10 mouse cellular contexts compared by ENCODE assay signal in the genomic region with DNA sequence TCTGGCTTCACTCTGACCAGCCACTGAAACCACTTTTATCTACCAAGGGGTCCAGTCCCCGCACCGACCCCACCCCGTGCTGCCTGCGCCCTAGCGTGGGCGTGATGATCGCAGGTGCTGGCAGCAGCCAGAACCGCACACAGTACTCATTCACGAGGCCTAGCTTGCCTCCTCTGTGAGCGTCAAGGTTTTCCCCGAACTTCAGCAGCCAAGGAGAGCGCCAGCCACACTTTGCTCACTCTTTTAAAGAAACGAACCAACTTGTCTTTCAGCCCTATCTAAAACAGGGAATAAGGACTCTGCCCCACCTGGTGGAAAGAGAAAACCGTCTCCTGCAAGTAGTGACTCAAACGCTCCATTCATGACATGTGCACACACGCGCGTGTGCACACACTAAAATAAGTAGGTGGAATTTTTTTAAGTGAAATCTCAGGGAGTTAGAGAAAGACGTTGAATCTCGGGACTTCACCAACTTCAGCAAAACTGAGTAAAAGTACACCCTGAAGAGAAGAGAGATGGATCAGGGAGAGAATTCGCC. TPM values are rescaled to one million over a fixed set of nuclear protein-coding genes. Genes with fewer than 3 reads are reported as not detected.
DNase-seq lines count a peak whose midpoint lies in the region; ATAC-seq and TF ChIP-seq lines count a peak whose summit lies in the region.
"Had no signal": no experiment of that assay in that cellular context is flagged by ENCODE, and none has a peak within 500 bp of the region (broad histone marks: within the 10 kb centered on the region; RNA-seq: fewer than 3 reads in every experiment).

No protein-coding gene starts in this region.

- no peaks in the 10 kb centered on the region for H3K36me3 ChIP-seq in kidney, embryonic 16.5 days (ENCODE audit: insufficient read depth, low read length)
- no peaks in the 10 kb centered on the region for H3K36me3 ChIP-seq in E14TG2a.4 (ENCODE audit: insufficient read depth, low read length)
- no peaks in the 10 kb centered on the region for H3K36me3 ChIP-seq in embryonic facial prominence, embryonic 14.5 days (ENCODE audit: control insufficient read depth, insufficient read depth, low read length)
- no peaks in the 10 kb centered on the region for H3K36me3 ChIP-seq in limb, embryonic 14.5 days (ENCODE audit: control insufficient read depth, insufficient read depth, low read length)

- 37% methylated on average over 21 of the region's 21 CpGs for WGBS in kidney, embryonic 16.5 days
- 30% methylated on average over 21 of the region's 21 CpGs for WGBS in embryonic facial prominence, embryonic 14.5 days
- 28% methylated on average over 21 of the region's 21 CpGs for whole genome bisulfite sequencing in limb, embryonic 14.5 days

- no peak overlapping the region for H3K27ac ChIP-seq in kidney, embryonic 16.5 days (ENCODE audit: low read length)
- H3K27ac ChIP-seq in embryonic facial prominence, embryonic 14.5 days (replicated peaks; ENCODE audit: low read depth, low read length) = no peak overlapping the region
- H3K27ac ChIP-seq in limb, embryonic 14.5 days (replicated peaks; ENCODE audit: low read depth, low read length) = no peak overlapping the region

- ATAC-seq in kidney, embryonic 16.5 days (ENCODE audit: low FRiP score, low TSS enrichment) = no peak
- no peak for ATAC-seq in embryonic facial prominence, embryonic 14.5 days (ENCODE audit: low read depth)
- ATAC-seq in limb, embryonic 14.5 days (ENCODE audit: low FRiP score, low read depth) = no peak
- ATAC-seq in erythroid progenitor cell, adult 5-6 weeks (replicated peaks; ENCODE audit: low FRiP score, poor library complexity, severe bottlenecking) = no peak
- ATAC-seq: Patski had no signal

- no peaks in the 10 kb centered on the region for H3K9me3 ChIP-seq in kidney, embryonic 16.5 days (ENCODE audit: low read length)
- H3K9me3 ChIP-seq in E14TG2a.4 (ENCODE audit: low read length) = no peaks in the 10 kb centered on the region
- no peaks in the 10 kb centered on the region for H3K9me3 ChIP-seq in embryonic facial prominence, embryonic 14.5 days (ENCODE audit: control insufficient read depth, low read length)
- no peaks in the 10 kb centered on the region for H3K9me3 ChIP-seq in limb, embryonic 14.5 days (ENCODE audit: control insufficient read depth, low read length)

- H3K4me1 ChIP-seq in kidney, embryonic 16.5 days (ENCODE audit: insufficient read depth, low read length) = peaks cover 40% of the 10 kb centered on the region
- H3K4me1 ChIP-seq in E14TG2a.4 (replicated peaks; ENCODE audit: low read depth, low read length) = peaks cover 44% of the 10 kb centered on the region
- peaks cover 7% of the 10 kb centered on the region; the same call in 1 of the 2 replicates for H3K4me1 ChIP-seq in embryonic facial prominence, embryonic 14.5 days (ENCODE audit: control insufficient read depth, insufficient read depth, low read length)
- H3K4me1 ChIP-seq in limb, embryonic 14.5 days (ENCODE audit: control insufficient read depth, insufficient read depth, low read length) = 0 out of 2 replicates have a peak, but pooled peaks cover 3% of the 10 kb centered on the region

- peaks cover 10% of the 10 kb centered on the region; the same call in 1 of the 2 replicates for H3K27me3 ChIP-seq in kidney, embryonic 16.5 days (ENCODE audit: insufficient read depth, low read length)
- H3K27me3 ChIP-seq in E14TG2a.4 (ENCODE audit: insufficient read depth, low read length) = peaks cover 52% of the 10 kb centered on the region
- peaks cover 38% of the 10 kb centered on the region for H3K27me3 ChIP-seq in embryonic facial prominence, embryonic 14.5 days (replicated peaks; ENCODE audit: control insufficient read depth, insufficient read depth, low read length)
- peaks cover 41% of the 10 kb centered on the region for H3K27me3 ChIP-seq in limb, embryonic 14.5 days (ENCODE audit: control insufficient read depth, insufficient read depth, low read length)

- no peak overlapping the region for H3K4me3 ChIP-seq in kidney, embryonic 16.5 days (ENCODE audit: low read length)
- H3K4me3 ChIP-seq in E14TG2a.4 (replicated peaks; ENCODE audit: low read length) = peak overlapping the region; percentile 89
- H3K4me3 ChIP-seq in embryonic facial prominence, embryonic 14.5 days (ENCODE audit: low read depth, low read length) = peak overlapping the region; percentile 60; the same call in 1 of the 2 replicates
- no peak overlapping the region; the same call in 1 of the 2 replicates for H3K4me3 ChIP-seq in limb, embryonic 14.5 days (replicated peaks; ENCODE audit: low read length)

- peak overlapping the region; percentile 90; the same call in 1 of the 2 replicates for H3K4me2 ChIP-seq in kidney, embryonic 16.5 days (replicated peaks; ENCODE audit: low read depth, low read length)
- peak overlapping the region; percentile 88; the same call in 1 of the 2 replicates for H3K4me2 ChIP-seq in embryonic facial prominence, embryonic 14.5 days (ENCODE audit: low read depth, low read length)
- H3K4me2 ChIP-seq in limb, embryonic 14.5 days (replicated peaks; ENCODE audit: low read depth, low read length, severe bottlenecking) = peak overlapping the region; percentile 84; the same call in 1 of the 2 replicates

- no peak overlapping the region for H3K9ac ChIP-seq in kidney, embryonic 16.5 days (replicated peaks; ENCODE audit: low read length)
- peak overlapping the region; percentile 60; the same call in 1 of the 2 replicates for H3K9ac ChIP-seq in embryonic facial prominence, embryonic 14.5 days (ENCODE audit: low read depth, low read length)
- H3K9ac ChIP-seq in limb, embryonic 14.5 days (ENCODE audit: low read depth, low read length, severe bottlenecking) = no peak overlapping the region

- TF ChIP-seq CTCF in E14TG2a.4 (conservative IDR thresholded peaks at IDR 0.05; ENCODE audit: low read length) = no peak

- no peak for DNase-seq in kidney, adult 18-20 months
- DNase-seq in embryonic facial prominence, embryonic 14.5 days (ENCODE audit: low spot score) = no peak
- DNase-seq in limb, embryonic 14.5 days (ENCODE audit: low spot score) = no peak
- DNase-seq in gastrocnemius, postnatal 25 days = no peak
- no peak for DNase-seq in lung, postnatal 10 days

- no peak for TF ChIP-seq POLR2A in limb, embryonic 14.5 days (IDR thresholded peaks at IDR 0.05; ENCODE audit: borderline replicate concordance, extremely low read depth, insufficient read depth, insufficient read length)

RNA-seq across cellular contexts. Expression of gene Fam89a, which starts 0.8 kb away (rescaled TPM):
- polyA plus RNA-seq in kidney, embryonic 16.5 days (2015; fragmentation: Nextera tagmentation; extraction: Ambion mirVana) = 3.4 and 4.0 TPM in 2 replicates
- polyA plus RNA-seq in embryonic facial prominence, embryonic 14.5 days (2014; fragmentation: Nextera tagmentation; extraction: Ambion mirVana) = 3.9 and 4.5 TPM in 2 replicates
- polyA plus RNA-seq in limb, embryonic 14.5 days (2012; rRNA removed) = 4.1 and 4.6 TPM in 2 replicates
- polyA plus RNA-seq in limb, embryonic 14.5 days (2014; fragmentation: Nextera tagmentation; extraction: Ambion mirVana) = 3.3 and 3.4 TPM in 2 replicates
- not detected in 2 replicates for total RNA-seq in erythroid progenitor cell, adult 5-6 weeks (2015; ENCODE audit: low replicate concordance)
- not detected in 2 replicates for total RNA-seq in erythroid progenitor cell, adult 5-6 weeks (2017; ENCODE audit: low replicate concordance)
- total RNA-seq in gastrocnemius, postnatal 25 days (2021) = under 1 TPM; 0.40 to 0.74 TPM
- total RNA-seq: megakaryocyte progenitor cell, adult 5-6 weeks had no signal

RNA-seq across cellular contexts. Expression of gene Arv1, which starts 30.5 kb away (rescaled TPM):
- 23.8 and 27.2 TPM in 2 replicates for polyA plus RNA-seq in kidney, embryonic 16.5 days (2015; fragmentation: Nextera tagmentation; extraction: Ambion mirVana)
- polyA plus RNA-seq in embryonic facial prominence, embryonic 14.5 days (2014; fragmentation: Nextera tagmentation; extraction: Ambion mirVana) = 16.1 and 20.0 TPM in 2 replicates
- polyA plus RNA-seq in limb, embryonic 14.5 days (2012; rRNA removed) = 30.2 and 35.9 TPM in 2 replicates
- polyA plus RNA-seq in limb, embryonic 14.5 days (2014; fragmentation: Nextera tagmentation; extraction: Ambion mirVana) = 21.8 and 21.9 TPM in 2 replicates
- total RNA-seq in erythroid progenitor cell, adult 5-6 weeks (2015; ENCODE audit: low replicate concordance) = 1.7 TPM in 1 of 2 replicates, not detected in the other
- 2.3 TPM in 1 of 2 replicates, not detected in the other for total RNA-seq in erythroid progenitor cell, adult 5-6 weeks (2017; ENCODE audit: low replicate concordance)
- 1 to 10 TPM; 3.2 to 3.7 TPM for total RNA-seq in gastrocnemius, postnatal 25 days (2021)

RNA-seq across cellular contexts. Expression of gene Ttc13, which starts 30.6 kb away (rescaled TPM):
- 43.5 and 49.9 TPM in 2 replicates for polyA plus RNA-seq in kidney, embryonic 16.5 days (2015; fragmentation: Nextera tagmentation; extraction: Ambion mirVana)
- polyA plus RNA-seq in embryonic facial prominence, embryonic 14.5 days (2014; fragmentation: Nextera tagmentation; extraction: Ambion mirVana) = 47.9 and 49.4 TPM in 2 replicates
- polyA plus RNA-seq in limb, embryonic 14.5 days (2012; rRNA removed) = 42.6 and 44.3 TPM in 2 replicates
- 46.5 and 46.9 TPM in 2 replicates for polyA plus RNA-seq in limb, embryonic 14.5 days (2014; fragmentation: Nextera tagmentation; extraction: Ambion mirVana)
- 26.3 and 34.8 TPM in 2 replicates for total RNA-seq in erythroid progenitor cell, adult 5-6 weeks (2015; ENCODE audit: low replicate concordance)
- 25.9 and 26.0 TPM in 2 replicates for total RNA-seq in erythroid progenitor cell, adult 5-6 weeks (2017; ENCODE audit: low replicate concordance)
- total RNA-seq in gastrocnemius, postnatal 25 days (2021) = 10 to 100 TPM; 18.6 to 20.8 TPM

RNA-seq across cellular contexts. Expression of gene Trim67, which starts 40.5 kb away (rescaled TPM):
- 0.05 and 0.09 TPM in 2 replicates for polyA plus RNA-seq in kidney, embryonic 16.5 days (2015; fragmentation: Nextera tagmentation; extraction: Ambion mirVana)
- polyA plus RNA-seq in embryonic facial prominence, embryonic 14.5 days (2014; fragmentation: Nextera tagmentation; extraction: Ambion mirVana) = 0.97 and 1.1 TPM in 2 replicates
- polyA plus RNA-seq in limb, embryonic 14.5 days (2012; rRNA removed) = 0.20 and 0.29 TPM in 2 replicates
- polyA plus RNA-seq in limb, embryonic 14.5 days (2014; fragmentation: Nextera tagmentation; extraction: Ambion mirVana) = 0.03 and 0.04 TPM in 2 replicates
- not detected in 2 replicates for total RNA-seq in erythroid progenitor cell, adult 5-6 weeks (2015; ENCODE audit: low replicate concordance)
- not detected in 2 replicates for total RNA-seq in erythroid progenitor cell, adult 5-6 weeks (2017; ENCODE audit: low replicate concordance)
- total RNA-seq in gastrocnemius, postnatal 25 days (2021) = under 1 TPM; 0.13 to 0.21 TPM
- total RNA-seq: megakaryocyte progenitor cell, adult 5-6 weeks had no signal

Comparison
In these comparisons a context has a peak if more than half of its experiments do, and no peak if none do; other contexts are left out.
1. H3K4me3 ChIP-seq: peak in E14TG2a.4 (single experiment) and embryonic facial prominence, embryonic 14.5 days (single experiment); none in kidney, embryonic 16.5 days (single experiment) and limb, embryonic 14.5 days (single experiment).
2. Peak in every context shown above with its lines, with median percentiles within 50 percentile points of each other: H3K4me2 ChIP-seq.